Mouse (Mus musculus): Measurements from ENCODE around the gene Pak1. TPM values are rescaled to one million over a fixed set of nuclear protein-coding genes. Genes with fewer than 3 reads are reported as not detected.

Pak1 gene
- polyA plus RNA-seq (2014; fragmentation: Illumina TruSeq; extraction: RNeasy Lipid Tissue Mini Kit (QIAGEN cat#74804)): 22.4 TPM

GRCm38 (mm10) chr7:97788190-97788668, at the start of gene Pak1:
Gene Pak1, plus strand, starts transcription at chr7:97788541.

GRCm38 (mm10) chr7:97919742-97920141, 131.4 kb downstream of the Pak1 start, which contains the start of gene Gdpd4:
Gene Gdpd4, plus strand, starts transcription at chr7:97919955.

Other genes with a start within 250 kb of the Pak1 start
- 13.8 TPM for gene Aamdc, start 209.0 kb upstream of the Pak1 start, polyA plus RNA-seq (2014; fragmentation: Illumina TruSeq; extraction: RNeasy Lipid Tissue Mini Kit (QIAGEN cat#74804))
- 54.3 TPM for gene Rsf1, start 208.7 kb upstream of the Pak1 start, polyA plus RNA-seq (2014; fragmentation: Illumina TruSeq; extraction: RNeasy Lipid Tissue Mini Kit (QIAGEN cat#74804))
- gene Clns1a, start 91.9 kb upstream of the Pak1 start, polyA plus RNA-seq (2014; fragmentation: Illumina TruSeq; extraction: RNeasy Lipid Tissue Mini Kit (QIAGEN cat#74804)): 92.4 TPM
- gene Aqp11, start 50.3 kb upstream of the Pak1 start, polyA plus RNA-seq (2014; fragmentation: Illumina TruSeq; extraction: RNeasy Lipid Tissue Mini Kit (QIAGEN cat#74804)): 3.0 TPM
- not detected for gene Gdpd4, start 131.4 kb downstream of the Pak1 start, polyA plus RNA-seq (2014; fragmentation: Illumina TruSeq; extraction: RNeasy Lipid Tissue Mini Kit (QIAGEN cat#74804))

Data from ovary, adult 10 weeks (tissue).